Mouse (Mus musculus): ENCODE measurements around the gene Gm21969.

Gm21969 gene

DNA sequence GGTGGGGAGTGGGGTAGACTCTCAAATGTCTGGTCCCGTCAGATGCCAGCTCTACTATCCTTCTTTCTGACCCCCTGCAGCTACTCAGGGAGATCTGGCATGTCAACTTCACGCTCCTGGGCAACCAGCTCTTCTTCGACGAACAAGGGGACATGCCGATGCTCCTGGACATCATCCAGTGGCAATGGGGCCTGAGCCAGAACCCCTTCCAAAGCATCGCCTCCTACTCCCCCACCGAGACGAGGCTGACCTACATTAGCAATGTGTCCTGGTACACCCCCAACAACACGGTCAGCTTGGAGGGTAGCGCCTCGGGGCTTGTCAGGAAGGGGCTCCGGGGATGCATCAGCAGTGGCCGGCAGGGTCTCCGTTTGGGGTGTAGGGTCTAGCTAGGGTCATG lies 58.9 kb downstream of the Gm21969 start:
- no peak for DNase-seq (ENCODE audit: low spot score in 2 of 2)

DNA sequence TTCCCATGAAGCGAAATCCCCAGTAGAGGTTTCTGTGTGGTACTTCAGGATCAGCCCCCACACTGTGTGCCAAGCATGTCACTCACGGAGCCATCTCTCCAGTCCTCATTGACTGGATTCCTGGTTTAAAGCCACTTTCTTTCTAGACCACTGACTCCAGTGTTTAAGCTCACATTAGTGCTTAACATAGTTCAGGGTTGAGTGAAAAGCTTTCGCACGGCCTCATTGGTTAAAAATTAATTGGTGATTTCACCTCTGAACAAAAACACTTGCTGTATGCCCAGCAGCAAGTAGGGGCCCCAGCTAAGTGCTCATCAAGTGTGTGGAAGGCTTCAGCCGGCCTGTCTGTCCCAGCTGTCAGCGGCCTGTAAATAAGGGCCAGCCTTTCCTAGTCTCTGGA lies 64.6 kb downstream of the Gm21969 start:
- DNase-seq (ENCODE audit: low spot score in 2 of 2): no peak

DNA sequence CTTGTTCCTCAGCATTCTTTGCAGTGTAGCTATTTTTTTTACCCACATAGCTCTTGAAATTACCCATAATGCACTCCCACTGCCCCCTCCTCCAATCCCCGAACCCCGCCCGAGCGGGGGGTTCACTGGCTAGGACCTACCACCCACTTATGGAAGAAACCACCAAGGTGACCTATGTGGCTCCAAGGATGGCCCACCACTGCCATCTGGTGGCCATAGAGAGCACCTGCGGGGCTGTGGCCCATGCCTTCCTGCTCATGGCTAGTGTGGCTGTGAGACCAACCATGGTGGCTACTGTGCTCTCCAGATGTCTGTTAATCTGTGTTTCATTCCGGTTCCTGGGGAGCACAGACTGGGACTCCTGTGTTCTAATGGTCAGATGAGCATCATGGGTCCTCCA lies 66.9 kb downstream of the Gm21969 start:
- DNase-seq (ENCODE audit: low spot score in 2 of 2): peak; percentile 54 to 55

DNA sequence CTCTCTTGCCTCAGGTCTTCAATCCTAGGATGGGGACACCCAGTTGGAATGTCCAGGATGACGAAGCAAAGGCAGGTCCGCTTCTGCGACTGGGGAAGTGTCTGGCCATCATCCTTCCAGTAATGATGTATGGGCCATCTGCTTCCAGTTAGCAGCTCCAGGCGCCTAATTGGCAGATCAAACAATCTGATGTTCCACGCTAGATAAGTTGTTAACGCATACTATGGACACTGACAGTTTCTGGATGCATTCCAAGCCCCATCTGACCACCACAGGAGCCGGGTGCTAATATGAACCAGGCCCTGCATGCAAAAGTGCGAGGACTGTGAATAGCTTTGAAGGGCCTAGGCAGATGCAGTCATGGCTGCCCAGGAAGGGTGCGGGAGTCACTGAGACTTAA lies 72.7 kb downstream of the Gm21969 start:
- DNase-seq (ENCODE audit: low spot score in 2 of 2): no peak

DNA sequence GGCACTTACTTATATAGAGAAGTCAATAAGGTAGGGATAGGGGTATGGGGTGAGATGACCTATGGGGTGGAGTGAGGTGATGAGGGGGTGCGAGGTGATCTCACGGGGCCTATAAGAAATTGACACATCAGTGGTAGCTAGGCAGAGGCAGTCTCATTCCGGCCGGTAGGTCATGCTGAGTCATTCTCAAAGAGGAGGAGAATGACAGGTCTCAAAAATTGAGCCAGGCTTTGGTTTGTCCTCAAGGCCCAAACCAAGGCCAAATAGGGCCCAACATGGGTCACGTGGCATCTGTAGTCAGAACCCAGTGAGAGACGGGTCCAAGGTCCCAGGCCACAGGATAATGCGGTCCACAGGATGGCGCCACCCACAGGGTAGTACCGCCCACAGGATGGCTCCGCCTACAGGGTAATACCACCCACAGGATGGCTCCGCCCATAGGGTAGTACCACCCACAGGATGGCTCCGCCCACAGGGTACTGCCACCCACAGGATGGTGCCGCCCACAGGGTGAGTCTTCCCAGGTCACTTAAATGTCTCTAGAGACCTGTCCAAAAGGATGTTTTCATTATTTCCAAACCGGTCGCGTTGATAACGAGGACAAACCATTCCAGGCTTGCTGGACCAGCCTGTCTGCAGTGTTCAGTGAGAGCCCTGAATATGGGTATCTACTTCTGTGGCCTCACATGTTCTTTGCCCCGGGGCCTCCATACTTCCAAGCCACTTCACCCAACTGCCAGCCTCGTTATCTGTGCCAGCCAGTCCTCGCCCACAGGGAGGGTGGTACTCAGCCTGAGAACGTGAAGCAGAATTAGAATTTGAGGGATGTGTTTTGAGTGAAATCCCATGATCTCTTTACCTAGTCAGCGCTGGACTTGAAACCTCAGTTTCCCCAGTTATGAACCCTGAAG lies 81.0 kb downstream of the Gm21969 start:
- DNase-seq (ENCODE audit: low spot score in 2 of 2): no peak

DNA sequence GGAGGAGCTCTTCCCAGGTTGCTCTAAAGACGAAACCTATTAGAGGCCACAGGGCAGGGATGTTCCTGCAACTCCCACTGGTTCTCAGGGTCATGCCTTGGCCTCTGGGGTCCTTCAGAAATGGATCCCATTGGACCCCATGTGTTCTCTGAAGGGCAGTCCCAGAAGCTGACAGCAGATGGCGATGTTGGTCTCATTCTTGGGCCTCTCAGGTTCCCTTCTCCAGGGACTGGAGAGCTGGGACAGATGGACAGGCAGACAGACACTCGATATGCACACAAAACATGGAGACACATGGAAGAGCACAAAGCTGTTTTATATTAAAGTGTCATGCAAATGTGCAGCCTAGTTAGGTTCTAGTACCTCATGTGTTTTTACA lies 81.6 kb downstream of the Gm21969 start:
- peak; percentile 66 to 76 for DNase-seq (ENCODE audit: low spot score in 2 of 2)

DNA sequence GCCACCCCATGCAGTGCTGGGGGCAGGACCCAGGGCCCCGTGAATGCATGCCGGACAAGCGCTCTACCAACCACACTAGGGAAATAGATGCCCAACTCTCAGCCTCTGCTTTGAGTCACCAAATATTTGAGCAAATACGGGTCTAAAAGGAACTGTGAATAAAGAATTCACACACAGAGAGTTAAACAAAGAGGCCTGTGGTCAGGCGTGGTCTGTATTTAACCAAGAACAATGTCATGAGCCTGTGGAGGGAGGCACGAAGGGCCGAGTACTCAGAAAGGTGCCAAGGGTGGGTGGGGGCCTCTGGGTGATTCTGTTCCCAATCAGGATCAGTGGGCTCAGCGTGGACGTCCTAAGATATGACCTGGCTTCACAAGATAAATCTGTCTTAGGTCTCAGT lies 85.1 kb downstream of the Gm21969 start:
- no peak for DNase-seq (ENCODE audit: low spot score in 2 of 2)

DNA sequence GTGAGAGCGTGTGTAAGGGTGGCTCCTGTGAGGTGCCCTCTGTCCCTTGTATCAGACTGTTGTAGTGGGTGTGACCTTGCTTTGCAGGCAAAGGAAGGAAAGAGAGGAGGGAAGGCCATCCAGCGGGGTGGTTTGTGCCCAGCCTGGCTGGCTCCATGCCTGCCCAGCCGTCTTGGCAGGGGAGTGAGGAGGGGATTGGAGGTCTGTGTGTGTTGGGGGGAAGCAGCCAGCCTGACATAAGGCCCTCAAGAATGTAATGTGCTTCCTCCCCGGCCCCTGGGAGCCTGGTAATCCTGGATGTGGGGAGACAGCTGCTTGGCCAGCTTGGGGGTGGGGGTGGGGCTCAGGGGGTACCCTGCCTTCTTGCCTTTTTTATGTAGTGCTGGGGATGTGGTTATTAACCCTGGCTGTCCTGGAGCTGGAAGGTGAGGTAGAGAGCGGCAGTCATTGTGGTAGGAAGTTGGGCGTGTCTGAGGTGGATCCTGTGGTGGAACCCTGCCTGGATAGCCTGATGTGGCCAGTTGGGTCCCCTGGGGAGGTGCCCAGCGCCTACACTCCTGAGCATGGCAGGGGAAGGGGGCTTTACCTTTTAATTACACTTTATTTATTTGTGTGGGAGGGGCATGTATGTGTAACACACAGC lies 86.8 kb downstream of the Gm21969 start:
- DNase-seq (ENCODE audit: low spot score in 2 of 2): no peak

DNA sequence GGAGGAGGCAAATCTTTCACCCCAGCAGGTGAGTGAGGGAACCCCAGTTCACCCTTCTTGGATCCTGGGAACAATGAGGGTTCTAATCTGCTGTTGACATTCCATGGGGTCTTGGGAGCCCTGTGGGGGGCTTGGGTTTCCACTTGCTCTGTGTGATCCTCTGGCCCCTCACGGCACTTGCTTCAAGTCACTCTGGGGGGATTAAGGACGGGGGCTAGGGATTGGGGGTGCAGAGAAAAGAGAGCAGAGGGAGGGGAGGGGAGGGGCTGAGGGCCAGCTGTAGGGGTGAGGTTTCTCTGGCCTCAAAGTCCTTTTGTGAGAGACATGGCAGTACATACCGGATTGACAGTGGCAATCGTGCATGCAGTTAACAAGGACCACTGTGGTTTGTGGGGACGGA lies 90.3 kb downstream of the Gm21969 start:
- no peak for DNase-seq (ENCODE audit: low spot score in 2 of 2)

DNA sequence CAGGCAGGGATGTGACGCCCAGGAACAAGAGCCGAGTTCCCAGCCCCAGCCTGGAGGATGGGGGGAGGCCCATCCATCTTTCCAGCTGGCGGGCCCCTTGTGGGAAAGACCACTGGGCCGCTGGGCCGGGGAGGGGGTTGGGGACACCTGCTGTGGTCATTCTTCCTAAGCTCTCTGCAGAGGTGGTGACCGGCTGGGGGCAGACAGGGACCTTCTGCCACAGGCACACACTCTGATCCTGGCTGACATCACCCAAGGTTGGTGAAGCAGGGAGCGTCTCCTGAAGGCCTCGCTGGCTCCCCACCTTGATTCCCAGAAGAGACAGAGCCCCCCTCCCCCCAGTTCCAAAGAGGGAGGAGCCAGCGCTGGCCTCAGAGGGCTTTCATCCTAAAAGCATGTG lies 94.8 kb downstream of the Gm21969 start:
- no peak for DNase-seq (ENCODE audit: low spot score in 2 of 2)

DNA sequence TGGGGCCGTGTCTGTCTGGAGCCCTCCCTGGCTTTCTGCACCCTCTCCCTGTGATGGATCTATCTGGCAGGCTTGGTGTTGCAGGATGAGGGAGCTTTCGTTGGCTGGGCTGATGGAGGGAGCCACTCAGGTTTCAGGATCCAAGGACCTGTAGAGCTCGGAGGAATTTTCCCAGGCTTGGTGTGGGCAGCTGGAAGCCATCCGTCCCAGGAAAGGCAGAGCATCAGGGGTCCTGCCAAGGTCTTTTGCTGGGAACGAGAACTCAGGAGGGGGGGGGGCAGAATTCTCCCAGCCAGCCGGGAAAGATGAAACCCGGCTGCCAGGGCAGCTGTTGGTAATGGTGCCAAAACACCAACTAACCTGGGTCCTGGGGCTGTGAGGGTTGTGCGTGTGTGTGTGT lies 95.6 kb downstream of the Gm21969 start:
- no peak for DNase-seq (ENCODE audit: low spot score in 2 of 2)

DNA sequence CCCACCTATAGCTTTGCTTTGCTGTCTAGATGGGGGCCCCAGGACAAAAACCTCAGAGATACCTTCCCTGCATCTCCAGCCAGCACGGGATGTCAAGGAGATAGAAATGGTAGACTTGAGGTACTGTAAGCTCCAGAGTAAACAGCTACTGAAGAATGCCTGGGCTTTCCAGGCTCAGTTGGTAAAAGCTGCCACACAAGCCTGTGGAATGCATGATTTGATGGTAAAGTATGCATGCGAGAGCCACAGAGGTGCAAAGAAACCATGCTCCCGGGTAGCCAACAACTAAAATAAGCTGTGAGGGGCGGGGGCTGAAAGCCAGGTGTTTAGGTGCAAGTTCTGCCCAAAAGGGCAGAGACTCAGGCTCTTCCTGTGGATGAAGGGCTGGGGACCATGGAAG lies 99.9 kb downstream of the Gm21969 start:
- DNase-seq (ENCODE audit: low spot score in 2 of 2): no peak

DNA sequence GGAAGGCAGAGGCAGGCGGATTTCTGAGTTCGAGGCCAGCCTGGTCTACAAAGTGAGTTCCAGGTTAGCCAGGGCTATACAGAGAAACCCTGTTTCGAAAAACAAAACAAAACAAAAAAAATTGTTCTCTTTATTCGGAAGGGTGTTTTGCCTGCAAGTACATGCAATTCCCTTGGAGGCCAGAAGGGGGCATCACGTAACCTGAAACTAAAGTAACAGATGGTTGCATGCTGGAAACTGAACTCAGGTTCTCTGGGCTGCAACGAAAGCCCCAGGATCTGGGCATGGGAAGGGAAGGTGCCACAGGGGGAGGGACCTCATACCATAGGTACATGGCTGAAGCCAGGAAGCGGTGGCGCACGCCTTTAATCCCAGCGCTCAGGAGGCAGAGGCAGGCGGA lies 100.5 kb downstream of the Gm21969 start:
- DNase-seq (ENCODE audit: low spot score in 2 of 2): no peak

DNA sequence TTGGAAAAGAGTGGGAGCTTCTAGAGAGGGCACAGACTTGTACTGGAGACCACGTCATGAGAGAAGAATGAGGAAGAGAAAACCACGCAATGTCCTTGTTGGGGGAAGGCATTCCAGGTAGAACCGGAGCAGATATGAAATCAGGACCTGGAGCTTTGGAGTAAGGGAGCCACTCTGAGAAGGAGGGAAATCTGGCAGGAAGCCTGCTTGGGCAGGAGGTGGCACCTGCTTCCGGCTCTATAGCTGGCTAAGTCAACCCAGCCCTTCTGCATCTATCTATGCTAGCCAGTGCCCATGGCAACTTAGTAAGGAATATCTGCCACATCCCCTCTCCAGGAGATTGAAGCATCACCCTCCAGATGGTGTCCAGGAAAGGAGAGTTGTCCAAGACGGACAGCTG lies 103.0 kb downstream of the Gm21969 start:
- no peak for DNase-seq (ENCODE audit: low spot score in 2 of 2)

DNA sequence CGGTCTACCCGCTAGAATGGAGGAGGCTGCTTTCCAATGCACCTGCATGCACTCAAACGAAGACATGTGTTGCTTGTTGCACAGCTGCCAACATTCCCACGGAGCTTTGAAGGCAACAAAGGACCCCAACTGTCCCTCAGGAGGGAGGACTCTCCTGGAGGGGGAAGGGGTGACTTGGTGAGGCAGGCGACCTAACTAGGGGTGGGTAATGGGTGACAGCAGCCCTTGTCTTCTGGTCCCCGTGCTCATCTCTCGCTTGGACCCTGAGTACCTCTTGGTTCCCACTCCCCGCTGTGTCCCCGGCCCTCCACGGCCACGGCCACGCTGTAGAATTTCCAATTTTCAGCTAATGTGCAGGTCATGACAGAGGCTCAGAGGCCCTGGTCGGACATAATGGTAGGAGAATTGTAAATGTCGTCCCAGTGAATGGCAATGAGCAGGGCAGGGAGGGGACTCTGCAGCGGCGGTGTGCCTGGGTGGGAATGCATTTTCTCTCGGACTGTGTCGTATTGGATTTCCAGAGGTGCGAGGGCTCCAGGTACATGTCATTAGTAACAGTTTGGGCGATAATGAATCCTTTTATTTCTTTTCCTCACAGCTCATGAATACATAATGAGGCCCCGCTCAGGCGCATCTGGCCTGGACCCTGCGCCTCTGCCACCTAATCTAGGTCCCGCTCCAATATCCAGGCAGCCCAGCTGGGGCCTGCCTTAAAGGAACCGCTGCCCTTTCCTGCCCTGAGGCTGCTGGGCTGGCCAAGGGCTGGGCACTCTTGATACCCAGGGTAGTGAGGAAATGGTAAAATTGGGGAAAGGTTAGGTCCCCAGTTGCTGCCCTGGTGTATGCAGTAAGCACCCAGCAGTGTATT lies 107.7 kb downstream of the Gm21969 start:
- no peak for DNase-seq (ENCODE audit: low spot score in 2 of 2)

All from frontal cortex, postnatal 36 days (tissue).